Comparison of ENCODE assay signal across 7 mouse cellular contexts in genomic region chr9:56928041-56928811, GRCm38 (mm10). TPM values are rescaled to one million over a fixed set of nuclear protein-coding genes. Genes with fewer than 3 reads are reported as not detected.
A peak's percentile ranks its signal among the peaks of the same experiment; 100 is the strongest.
DNase-seq lines count a peak whose midpoint lies in the region; ATAC-seq and TF ChIP-seq lines count a peak whose summit lies in the region.

Gene Snx33 (minus strand): TSS chr9:56928371.

- TF ChIP-seq CTCF in small intestine, adult 2 months (IDR thresholded peaks at IDR 0.05; ENCODE audit: extremely low read depth, insufficient read length, insufficient replicate concordance, low read depth, low read length): peak; percentile 52

- DNase-seq in adrenal gland, postnatal 14 days: peak; percentile 97
- DNase-seq in heart, adult 11 months: peak; percentile 100
- DNase-seq in kidney, adult 18-20 months: peak; percentile 95
- peak; percentile 96 for DNase-seq in limb, embryonic 11.5 days (ENCODE audit: low spot score)

- 0 out of 2 replicates have a peak, but pooled peaks cover 3% of the 10 kb centered on the region for H3K27me3 ChIP-seq in embryonic facial prominence, embryonic 12.5 days
- H3K27me3 ChIP-seq in limb, embryonic 11.5 days (ENCODE audit: control insufficient read depth, insufficient read depth, low read length): no peaks in the 10 kb centered on the region
- peaks cover 18% of the 10 kb centered on the region for H3K27me3 ChIP-seq in midbrain, embryonic 13.5 days
- H3K27me3 ChIP-seq in small intestine, adult 2 months (ENCODE audit: control insufficient read depth, insufficient read depth, low read length): no peaks in the 10 kb centered on the region

- peak within 1 kb of the TSS; percentile 65 for H3K4me3 ChIP-seq in embryonic facial prominence, embryonic 12.5 days
- H3K4me3 ChIP-seq in limb, embryonic 11.5 days (ENCODE audit: low read depth, low read length): peak within 1 kb of the TSS; percentile 58
- H3K4me3 ChIP-seq in midbrain, embryonic 13.5 days (replicated peaks): peak within 1 kb of the TSS; percentile 63
- peak within 1 kb of the TSS; percentile 75 for H3K4me3 ChIP-seq in small intestine, adult 2 months (ENCODE audit: low read depth, low read length)

- peak within 1 kb of the TSS; percentile 76 for H3K9ac ChIP-seq in embryonic facial prominence, embryonic 12.5 days
- peak within 1 kb of the TSS; percentile 85 for H3K9ac ChIP-seq in limb, embryonic 11.5 days (ENCODE audit: low read length)
- peak within 1 kb of the TSS; percentile 74 for H3K9ac ChIP-seq in midbrain, embryonic 13.5 days (replicated peaks)

- WGBS in embryonic facial prominence, embryonic 12.5 days: under 1% methylated on average over 50 of the region's 50 CpGs
- under 1% methylated on average over 47 of the region's 50 CpGs for WGBS in limb, embryonic 11.5 days
- under 1% methylated on average over 50 of the region's 50 CpGs for WGBS in midbrain, embryonic 13.5 days
- under 1% methylated on average over 50 of the region's 50 CpGs for WGBS in small intestine, adult 2 months

- no peak; the same call in none of the 2 replicates for TF ChIP-seq POLR2A in small intestine, adult 2 months (IDR thresholded peaks at IDR 0.05; ENCODE audit: low read depth, low read length)

- ATAC-seq in embryonic facial prominence, embryonic 12.5 days (ENCODE audit: insufficient number of reproducible peaks, insufficient read depth, low FRiP score, low TSS enrichment): peak; percentile 83
- peak; percentile 88 for ATAC-seq in limb, embryonic 11.5 days (ENCODE audit: insufficient number of reproducible peaks, low FRiP score, low TSS enrichment, low read depth)
- peak; percentile 91 for ATAC-seq in midbrain, embryonic 13.5 days

- H3K4me1 ChIP-seq in embryonic facial prominence, embryonic 12.5 days: peaks cover 40% of the 10 kb centered on the region
- H3K4me1 ChIP-seq in limb, embryonic 11.5 days (ENCODE audit: control insufficient read depth, insufficient read depth, low read length): peaks cover 30% of the 10 kb centered on the region
- peaks cover 51% of the 10 kb centered on the region for H3K4me1 ChIP-seq in midbrain, embryonic 13.5 days (replicated peaks)
- H3K4me1 ChIP-seq in small intestine, adult 2 months (ENCODE audit: control insufficient read depth, insufficient read depth, insufficient read length, low read length): peaks cover 11% of the 10 kb centered on the region

- H3K9me3 ChIP-seq in embryonic facial prominence, embryonic 12.5 days: no peaks in the 10 kb centered on the region
- H3K9me3 ChIP-seq in limb, embryonic 11.5 days (ENCODE audit: control insufficient read depth, low read length): no peaks in the 10 kb centered on the region
- H3K9me3 ChIP-seq in midbrain, embryonic 13.5 days: no peaks in the 10 kb centered on the region

- peak within 1 kb of the TSS; percentile 95 for H3K27ac ChIP-seq in embryonic facial prominence, embryonic 12.5 days
- H3K27ac ChIP-seq in limb, embryonic 11.5 days (replicated peaks; ENCODE audit: low read depth, low read length): peak within 1 kb of the TSS; percentile 94
- H3K27ac ChIP-seq in midbrain, embryonic 13.5 days: peak within 1 kb of the TSS; percentile 80
- peak within 1 kb of the TSS; percentile 74 for H3K27ac ChIP-seq in small intestine, adult 2 months (ENCODE audit: insufficient read depth, low read depth, low read length)

- peak within 1 kb of the TSS; percentile 85 for H3K4me2 ChIP-seq in embryonic facial prominence, embryonic 12.5 days (replicated peaks)
- peak within 1 kb of the TSS; percentile 90 for H3K4me2 ChIP-seq in limb, embryonic 11.5 days (ENCODE audit: low read depth, severe bottlenecking)
- H3K4me2 ChIP-seq in midbrain, embryonic 13.5 days (replicated peaks): peak within 1 kb of the TSS; percentile 86

- H3K36me3 ChIP-seq in embryonic facial prominence, embryonic 12.5 days: peaks cover 4% of the 10 kb centered on the region; the same call in 1 of the 2 replicates
- H3K36me3 ChIP-seq in limb, embryonic 11.5 days (ENCODE audit: control insufficient read depth, insufficient read depth, low read length): peaks cover 2% of the 10 kb centered on the region; the same call in 1 of the 2 replicates
- no peaks in the 10 kb centered on the region for H3K36me3 ChIP-seq in midbrain, embryonic 13.5 days
- no peaks in the 10 kb centered on the region for H3K36me3 ChIP-seq in small intestine, adult 2 months (ENCODE audit: control insufficient read depth, insufficient read depth, low read length)

RNA-seq across cellular contexts. Expression of gene Snx33, which starts in this region (rescaled TPM):
- total RNA-seq in adrenal gland, postnatal 14 days (2021): 17.9 and 22.6 TPM in 2 replicates
- 13.8 and 14.4 TPM in 2 replicates for polyA plus RNA-seq in embryonic facial prominence, embryonic 12.5 days (2016; fragmentation: Nextera tagmentation; extraction: Ambion mirVana)
- polyA plus RNA-seq in limb, embryonic 11.5 days (2014; fragmentation: Nextera tagmentation; extraction: Ambion mirVana): 7.8 and 10.1 TPM in 2 replicates
- polyA plus RNA-seq in midbrain, embryonic 13.5 days (2015; fragmentation: Nextera tagmentation; extraction: Ambion mirVana): 2.8 and 3.1 TPM in 2 replicates
- 2.7 and 3.8 TPM in 2 replicates for polyA plus RNA-seq in small intestine, adult 2 months (2012; rRNA removed)

Comparison
In these comparisons a context has a peak if more than half of its experiments do, and no peak if none do; other contexts are left out.
1. Peak in every context shown above with its lines: DNase-seq, ATAC-seq, H3K4me3 ChIP-seq and H3K27ac ChIP-seq.